Mouse (Mus musculus): ENCODE data around the gene Olfr134. TPM values are rescaled to one million over a fixed set of nuclear protein-coding genes. Genes with fewer than 3 reads are reported as not detected.
"Not testable (repeated sequence)": the region's sequence is repeated elsewhere in the genome, so short reads cannot be mapped to it uniquely, and the experiment has no call there.

Gene Olfr134
- polyA plus RNA-seq (2015; fragmentation: Nextera tagmentation; extraction: Ambion mirVana) = not detected in 2 replicates

- Histone ChIP-seq H3K4me2 (no peak within 1 kb of the TSS), H3K9me3 (replicated peaks) (no peaks in the 10 kb centered on the region), H3K4me3 (replicated peaks) (no peak within 1 kb of the TSS), H3K27ac (no peak within 1 kb of the TSS), H3K27me3 (no peaks in the 10 kb centered on the region), H3K36me3 (no peaks in the 10 kb centered on the region), H3K4me1 (replicated peaks) (no peaks in the 10 kb centered on the region), H3K9ac (no peak within 1 kb of the TSS)
- WGBS (ENCODE audit: insufficient replicate concordance) = 51% methylated on average over 3 of the region's 3 CpGs
- ATAC-seq (ENCODE audit: low read depth) = no peak
- DNase-seq = no peak
Measured at GRCm38 (mm10) chr17:38171088-38171487, at the start of gene Olfr134. TSS of gene Olfr134 (plus strand) at chr17:38171388.

GRCm38 (mm10) chr17:38124199-38124598 is 47.0 kb upstream of the Olfr134 start:
- not testable (repeated sequence) for H3K36me3 ChIP-seq; H3K27ac ChIP-seq; H3K27me3 ChIP-seq; DNase-seq; H3K9ac ChIP-seq; H3K4me1 ChIP-seq (replicated peaks); H3K4me3 ChIP-seq (replicated peaks); H3K9me3 ChIP-seq (replicated peaks); ATAC-seq (ENCODE audit: low read depth); H3K4me2 ChIP-seq
- WGBS (ENCODE audit: insufficient replicate concordance) = 63% methylated on average over 1 of the region's 1 CpGs

GRCm38 (mm10) chr17:38125371-38125770 is 45.8 kb upstream of the Olfr134 start:
- WGBS (ENCODE audit: insufficient replicate concordance) = 58% methylated on average over 3 of the region's 3 CpGs
- ATAC-seq (ENCODE audit: low read depth); H3K27ac ChIP-seq: not testable (repeated sequence)

GRCm38 (mm10) chr17:38134426-38134825 is 36.8 kb upstream of the Olfr134 start, which contains the start of gene Olfr132:
TSS of gene Olfr132 (minus strand) at chr17:38134526.
- H3K27me3 ChIP-seq = no peaks in the 10 kb centered on the region
- no peak within 1 kb of the TSS for H3K27ac ChIP-seq
- no peak within 1 kb of the TSS for H3K4me3 ChIP-seq (replicated peaks)
- no peak within 1 kb of the TSS for H3K4me2 ChIP-seq
- WGBS (ENCODE audit: insufficient replicate concordance) = 65% methylated on average over 1 of the region's 1 CpGs
- H3K9ac ChIP-seq = no peak within 1 kb of the TSS
- ATAC-seq (ENCODE audit: low read depth) (no peak), DNase-seq (no peak)
- H3K9me3 ChIP-seq (replicated peaks) = 0 out of 2 replicates have a peak, but pooled peaks cover 4% of the 10 kb centered on the region
- no peaks in the 10 kb centered on the region for H3K36me3 ChIP-seq
- no peaks in the 10 kb centered on the region for H3K4me1 ChIP-seq (replicated peaks)

More at GRCm38 (mm10) chr17:38125371-38125770, 45.8 kb upstream of the Olfr134 start:
- not testable (repeated sequence) for H3K9ac ChIP-seq; H3K4me3 ChIP-seq (replicated peaks); H3K27me3 ChIP-seq; H3K4me2 ChIP-seq; H3K36me3 ChIP-seq; H3K9me3 ChIP-seq (replicated peaks); DNase-seq; H3K4me1 ChIP-seq (replicated peaks)

- DNase-seq (no peak), ATAC-seq (ENCODE audit: low read depth) (no peak)
- H3K27ac ChIP-seq = no peak within 1 kb of the TSS
- 67% methylated on average over 2 of the region's 2 CpGs for WGBS (ENCODE audit: insufficient replicate concordance)
- H3K4me1 ChIP-seq (replicated peaks) = no peaks in the 10 kb centered on the region
- no peak within 1 kb of the TSS for H3K4me3 ChIP-seq (replicated peaks)
- no peak within 1 kb of the TSS for H3K4me2 ChIP-seq
- no peaks in the 10 kb centered on the region for H3K27me3 ChIP-seq
- no peaks in the 10 kb centered on the region for H3K36me3 ChIP-seq
- H3K9me3 ChIP-seq (replicated peaks) = no peaks in the 10 kb centered on the region
- H3K9ac ChIP-seq = no peak within 1 kb of the TSS
Measured at GRCm38 (mm10) chr17:38144981-38145380, 26.2 kb upstream of the Olfr134 start, which contains the start of gene Olfr133. TSS of gene Olfr133 (plus strand) at chr17:38145281.

GRCm38 (mm10) chr17:38204035-38204434 is 32.8 kb downstream of the Olfr134 start, which contains the start of gene Olfr135:
TSS of gene Olfr135 (plus strand) at chr17:38204335.
- Histone ChIP-seq H3K4me1 (replicated peaks) (no peaks in the 10 kb centered on the region), H3K27ac (no peak within 1 kb of the TSS), H3K4me2 (no peak within 1 kb of the TSS), H3K27me3 (no peaks in the 10 kb centered on the region), H3K9ac (no peak within 1 kb of the TSS), H3K9me3 (replicated peaks) (peaks cover 3% of the 10 kb centered on the region; the same call in 1 of the 2 replicates), H3K36me3 (no peaks in the 10 kb centered on the region), H3K4me3 (replicated peaks) (no peak within 1 kb of the TSS)
- 86% methylated on average over 1 of the region's 1 CpGs for WGBS (ENCODE audit: insufficient replicate concordance)
- DNase-seq = no peak
- ATAC-seq (ENCODE audit: low read depth) = no peak

Other genes starting within 250 kb of the Olfr134 start
- not detected in 2 replicates for gene Olfr761, start 218.3 kb upstream of the Olfr134 start, polyA plus RNA-seq (2015; fragmentation: Nextera tagmentation; extraction: Ambion mirVana)
- gene Olfr129, start 111.3 kb upstream of the Olfr134 start, polyA plus RNA-seq (2015; fragmentation: Nextera tagmentation; extraction: Ambion mirVana) = not detected in 2 replicates
- gene Olfr130, start 107.5 kb upstream of the Olfr134 start, polyA plus RNA-seq (2015; fragmentation: Nextera tagmentation; extraction: Ambion mirVana) = not detected in 2 replicates
- not detected in 2 replicates for gene Olfr131, start 82.7 kb upstream of the Olfr134 start, polyA plus RNA-seq (2015; fragmentation: Nextera tagmentation; extraction: Ambion mirVana)
- gene Olfr132, start 36.9 kb upstream of the Olfr134 start, polyA plus RNA-seq (2015; fragmentation: Nextera tagmentation; extraction: Ambion mirVana) = not detected in 2 replicates
- not detected in 2 replicates for gene Olfr133, start 26.1 kb upstream of the Olfr134 start, polyA plus RNA-seq (2015; fragmentation: Nextera tagmentation; extraction: Ambion mirVana)
- not detected in 2 replicates for gene Olfr135, start 32.9 kb downstream of the Olfr134 start, polyA plus RNA-seq (2015; fragmentation: Nextera tagmentation; extraction: Ambion mirVana)
- gene Olfr138, start 89.6 kb downstream of the Olfr134 start, polyA plus RNA-seq (2015; fragmentation: Nextera tagmentation; extraction: Ambion mirVana) = not detected in 2 replicates
- not detected in 2 replicates for gene Olfr137, start 136.2 kb downstream of the Olfr134 start, polyA plus RNA-seq (2015; fragmentation: Nextera tagmentation; extraction: Ambion mirVana)
- gene Olfr136, start 158.4 kb downstream of the Olfr134 start, polyA plus RNA-seq (2015; fragmentation: Nextera tagmentation; extraction: Ambion mirVana) = not detected in 2 replicates
- not detected in 2 replicates for gene Esp36, start 248.8 kb downstream of the Olfr134 start, polyA plus RNA-seq (2015; fragmentation: Nextera tagmentation; extraction: Ambion mirVana)